Mouse (Mus musculus): ENCODE results near the gene Uvrag. TPM values are rescaled to one million over a fixed set of nuclear protein-coding genes. Genes with fewer than 3 reads are reported as not detected.

The Uvrag gene
- polyA plus RNA-seq, 1 experiment from 2014 or later = 14.2 TPM

GRCm38 (mm10) chr7:98870791-98871190 is 270.1 kb downstream of the Uvrag start:
- Histone ChIP-seq H3K27ac (peak overlapping the region; percentile 48; the same call in 1 of the 2 replicates), H3K4me2 (no peak overlapping the region), H3K36me3 (no peaks in the 10 kb centered on the region), H3K4me3 (no peak overlapping the region), H3K4me1 (replicated peaks) (peaks cover 52% of the 10 kb centered on the region), H3K9me3 (no peaks in the 10 kb centered on the region), H3K9ac (no peak overlapping the region; the same call in 1 of the 2 replicates), H3K27me3 (peaks cover 11% of the 10 kb centered on the region)
- 24% methylated on average over 12 of the region's 12 CpGs for WGBS
- ATAC-seq (ENCODE audit: low FRiP score) = no peak

- Histone ChIP-seq H3K4me2 (no peak overlapping the region), H3K4me1 (replicated peaks) (peaks cover 47% of the 10 kb centered on the region), H3K27ac (no peak overlapping the region), H3K9me3 (no peaks in the 10 kb centered on the region), H3K36me3 (no peaks in the 10 kb centered on the region), H3K4me3 (no peak overlapping the region), H3K9ac (no peak overlapping the region), H3K27me3 (peaks cover 8% of the 10 kb centered on the region)
- whole genome bisulfite sequencing = 63% methylated on average over 3 of the region's 3 CpGs
- ATAC-seq (ENCODE audit: low FRiP score) = no peak
Observed at GRCm38 (mm10) chr7:98869070-98869469, 271.9 kb downstream of the Uvrag start.

GRCm38 (mm10) chr7:98867794-98868150 is 273.2 kb downstream of the Uvrag start:
- no peak for ATAC-seq (ENCODE audit: low FRiP score)
- no peak overlapping the region for H3K9ac ChIP-seq

GRCm38 (mm10) chr7:98867053-98867793 is 273.7 kb downstream of the Uvrag start:
- peak overlapping the region; percentile 30; the same call in 1 of the 2 replicates for H3K27ac ChIP-seq
- peaks cover 7% of the 10 kb centered on the region for H3K27me3 ChIP-seq
- H3K4me1 ChIP-seq (replicated peaks) = peaks cover 52% of the 10 kb centered on the region
- no peaks in the 10 kb centered on the region for H3K36me3 ChIP-seq
- no peak overlapping the region for H3K4me3 ChIP-seq
- H3K9me3 ChIP-seq = no peaks in the 10 kb centered on the region
- ATAC-seq (ENCODE audit: low FRiP score) = peak; percentile 56
- 40% methylated on average over 10 of the region's 12 CpGs for WGBS
- H3K4me2 ChIP-seq = no peak overlapping the region
- no peak overlapping the region for H3K9ac ChIP-seq

More at GRCm38 (mm10) chr7:98867794-98868150, 273.2 kb downstream of the Uvrag start:
- 93% methylated on average over 2 of the region's 2 CpGs for WGBS
- Histone ChIP-seq H3K27ac (no peak overlapping the region), H3K4me3 (no peak overlapping the region), H3K27me3 (peaks cover 11% of the 10 kb centered on the region), H3K9me3 (no peaks in the 10 kb centered on the region), H3K36me3 (no peaks in the 10 kb centered on the region), H3K4me2 (no peak overlapping the region), H3K4me1 (replicated peaks) (peaks cover 52% of the 10 kb centered on the region)

GRCm38 (mm10) chr7:98863969-98864718 is 276.8 kb downstream of the Uvrag start:
- Histone ChIP-seq H3K4me2 (no peak overlapping the region), H3K9me3 (no peaks in the 10 kb centered on the region), H3K27ac (no peak overlapping the region), H3K4me1 (replicated peaks) (peaks cover 49% of the 10 kb centered on the region), H3K9ac (no peak overlapping the region), H3K27me3 (0 out of 2 replicates have a peak, but pooled peaks cover 5% of the 10 kb centered on the region), H3K4me3 (no peak overlapping the region), H3K36me3 (no peaks in the 10 kb centered on the region)
- 49% methylated on average over 9 of the region's 9 CpGs for WGBS
- ATAC-seq (ENCODE audit: low FRiP score) = no peak

GRCm38 (mm10) chr7:98862994-98863393 is 277.9 kb downstream of the Uvrag start:
- H3K27me3 ChIP-seq = 0 out of 2 replicates have a peak, but pooled peaks cover 5% of the 10 kb centered on the region
- H3K9me3 ChIP-seq = no peaks in the 10 kb centered on the region
- H3K27ac ChIP-seq = no peak overlapping the region
- H3K36me3 ChIP-seq = no peaks in the 10 kb centered on the region
- 73% methylated on average over 5 of the region's 5 CpGs for WGBS
- ATAC-seq (ENCODE audit: low FRiP score) = no peak
- no peak overlapping the region for H3K9ac ChIP-seq
- H3K4me3 ChIP-seq = no peak overlapping the region
- peaks cover 39% of the 10 kb centered on the region for H3K4me1 ChIP-seq (replicated peaks)
- no peak overlapping the region for H3K4me2 ChIP-seq

- H3K27ac ChIP-seq = no peak overlapping the region
- WGBS = 28% methylated on average over 2 of the region's 2 CpGs
- no peak for ATAC-seq (ENCODE audit: low FRiP score)
- H3K36me3 ChIP-seq = no peaks in the 10 kb centered on the region
- H3K4me3 ChIP-seq = no peak overlapping the region
- H3K4me2 ChIP-seq = no peak overlapping the region
- H3K9me3 ChIP-seq = no peaks in the 10 kb centered on the region
- peaks cover 25% of the 10 kb centered on the region for H3K4me1 ChIP-seq (replicated peaks)
- H3K27me3 ChIP-seq = 0 out of 2 replicates have a peak, but pooled peaks cover 5% of the 10 kb centered on the region
- H3K9ac ChIP-seq = no peak overlapping the region
Observed at GRCm38 (mm10) chr7:98861002-98861401, 279.9 kb downstream of the Uvrag start.

GRCm38 (mm10) chr7:98857094-98857493 is 283.8 kb downstream of the Uvrag start:
- 74% methylated on average over 3 of the region's 3 CpGs for WGBS
- Histone ChIP-seq H3K36me3 (no peaks in the 10 kb centered on the region), H3K27me3 (0 out of 2 replicates have a peak, but pooled peaks cover 3% of the 10 kb centered on the region), H3K27ac (no peak overlapping the region), H3K9me3 (no peaks in the 10 kb centered on the region), H3K4me3 (no peak overlapping the region), H3K4me1 (replicated peaks) (peaks cover 14% of the 10 kb centered on the region), H3K4me2 (no peak overlapping the region), H3K9ac (no peak overlapping the region)
- no peak for ATAC-seq (ENCODE audit: low FRiP score)

- Histone ChIP-seq H3K9ac (no peak overlapping the region), H3K27ac (no peak overlapping the region), H3K27me3 (0 out of 2 replicates have a peak, but pooled peaks cover 3% of the 10 kb centered on the region), H3K36me3 (no peaks in the 10 kb centered on the region), H3K4me3 (no peak overlapping the region), H3K4me1 (replicated peaks) (peaks cover 17% of the 10 kb centered on the region), H3K9me3 (no peaks in the 10 kb centered on the region), H3K4me2 (no peak overlapping the region)
- ATAC-seq (ENCODE audit: low FRiP score) = no peak
- WGBS = 4% methylated on average over 3 of the region's 3 CpGs
Observed at GRCm38 (mm10) chr7:98856128-98856527, 284.8 kb downstream of the Uvrag start.

GRCm38 (mm10) chr7:98855388-98855787 is 285.6 kb downstream of the Uvrag start:
- H3K9ac ChIP-seq = no peak overlapping the region
- 81% methylated on average over 2 of the region's 2 CpGs for WGBS
- H3K4me1 ChIP-seq (replicated peaks) = peaks cover 15% of the 10 kb centered on the region
- no peak overlapping the region for H3K4me2 ChIP-seq
- no peak for ATAC-seq (ENCODE audit: low FRiP score)
- no peaks in the 10 kb centered on the region for H3K36me3 ChIP-seq
- H3K9me3 ChIP-seq = no peaks in the 10 kb centered on the region
- H3K27ac ChIP-seq = no peak overlapping the region
- no peak overlapping the region for H3K4me3 ChIP-seq
- H3K27me3 ChIP-seq = 0 out of 2 replicates have a peak, but pooled peaks cover 3% of the 10 kb centered on the region

- H3K9ac ChIP-seq = no peak overlapping the region
- no peaks in the 10 kb centered on the region for H3K27me3 ChIP-seq
- H3K4me3 ChIP-seq = no peak overlapping the region
- no peak for ATAC-seq (ENCODE audit: low FRiP score)
- peaks cover 15% of the 10 kb centered on the region for H3K4me1 ChIP-seq (replicated peaks)
- 86% methylated on average over 6 of the region's 6 CpGs for WGBS
- no peaks in the 10 kb centered on the region for H3K36me3 ChIP-seq
- H3K9me3 ChIP-seq = no peaks in the 10 kb centered on the region
- H3K4me2 ChIP-seq = no peak overlapping the region
- H3K27ac ChIP-seq = no peak overlapping the region
Observed at GRCm38 (mm10) chr7:98853806-98854205, 287.1 kb downstream of the Uvrag start.

- H3K27me3 ChIP-seq = no peaks in the 10 kb centered on the region
- H3K9ac ChIP-seq = no peak overlapping the region
- H3K36me3 ChIP-seq = no peaks in the 10 kb centered on the region
- ATAC-seq (ENCODE audit: low FRiP score) = no peak
- H3K9me3 ChIP-seq = no peaks in the 10 kb centered on the region
- H3K4me3 ChIP-seq = no peak overlapping the region
- H3K4me1 ChIP-seq (replicated peaks) = peaks cover 15% of the 10 kb centered on the region
- no peak overlapping the region for H3K27ac ChIP-seq
- H3K4me2 ChIP-seq = no peak overlapping the region
- WGBS = 86% methylated on average over 18 of the region's 18 CpGs
Observed at GRCm38 (mm10) chr7:98852950-98853650, 287.8 kb downstream of the Uvrag start.

Data from hindbrain, embryonic 13.5 days (tissue).